Mouse (Mus musculus) midbrain, embryonic 16.5 days (tissue): ENCODE measurements at regions not wholly inside any gene's neighbourhood (a gene's known extent, or its start where the extent isn't known, plus 50 kb on each side); places are given as distances from the start of the nearest gene placed in this dataset.

Experiments
- ATAC-seq: fragments of 200-750 bp; cut with Nextera tagmentation; 2 replicates; pipeline ENCODE4 v1.8.0; 2017; ENCODE audit warnings: moderate TSS enrichment
- H3K27ac ChIP-seq: fragments of 300-500 bp; sonication (generic); 2 replicates; pipeline ENCODE4 v1.5.1; 2014; ENCODE audit warnings: mild to moderate bottlenecking, low read length, mixed read lengths
- H3K27me3 ChIP-seq: fragments of 300-500 bp; sonication (generic); 2 replicates; pipeline ENCODE4 v1.6.1; 2014; ENCODE audit warnings: low read depth, low read length, mixed read lengths; ENCODE audit not compliant: control insufficient read depth, insufficient read depth
- H3K36me3 ChIP-seq: fragments of 300-500 bp; sonication (generic); 2 replicates; pipeline ENCODE4 v1.6.1; 2014; ENCODE audit warnings: mild to moderate bottlenecking, low read length, moderate library complexity, mixed read lengths; ENCODE audit not compliant: control insufficient read depth, insufficient read depth
- H3K4me1 ChIP-seq: fragments of 300-500 bp; sonication (generic); 2 replicates; pipeline ENCODE4 v1.6.1; 2014; ENCODE audit warnings: mild to moderate bottlenecking, low read length, mixed read lengths; ENCODE audit not compliant: control insufficient read depth, insufficient read depth
- H3K4me2 ChIP-seq: fragments of 300-500 bp; sonication (generic); 2 replicates; pipeline ENCODE4 v1.6.1; 2014; ENCODE audit warnings: mild to moderate bottlenecking, low read length, mixed read lengths
- H3K4me3 ChIP-seq: fragments of 300-500 bp; sonication (generic); 2 replicates; pipeline ENCODE4 v1.5.1; 2014; ENCODE audit warnings: low read depth, mild to moderate bottlenecking, low read length, moderate library complexity, mixed read lengths
- H3K9ac ChIP-seq: fragments of 300-500 bp; sonication (generic); 2 replicates; pipeline ENCODE4 v1.6.1; 2014; ENCODE audit warnings: low read depth, low read length, mixed read lengths
- H3K9me3 ChIP-seq: fragments of 300-500 bp; sonication (generic); replicated peaks from 2 replicates; pipeline ENCODE4 v1.6.1; 2014; ENCODE audit warnings: mild to moderate bottlenecking, low read length, mixed read lengths; ENCODE audit not compliant: control insufficient read depth, poor library complexity, severe bottlenecking
- WGBS: fragments of 180-500 bp; shearing (Covaris S2); extraction: QIAGEN DNeasy Blood & Tissue Kit; methylation state at CpG from one replicate; pipeline ENCODE4 v1.1.7; 2014; 5-methylcytosine and 5-hydroxymethylcytosine counted together

DNA sequence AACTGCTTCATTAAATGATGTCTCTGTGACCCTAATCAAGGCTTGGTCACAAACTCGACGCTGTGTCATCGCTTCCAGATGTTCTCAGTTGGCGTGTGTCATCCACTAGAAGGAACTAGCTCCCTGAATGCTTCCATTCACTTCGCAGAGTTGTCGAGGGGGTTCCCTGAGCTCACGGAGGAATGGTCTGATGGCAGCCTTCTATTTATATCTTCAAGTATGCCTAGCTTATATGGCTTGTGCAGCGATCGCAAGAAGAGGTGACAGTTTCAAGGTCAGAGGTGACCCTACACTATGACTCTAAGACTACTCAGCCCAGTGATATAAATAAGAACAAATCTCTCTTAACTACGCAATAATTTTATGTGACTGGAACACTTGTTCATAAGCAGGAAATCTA is 126.3 kb downstream of the Nr4a2 start:
- H3K4me2 ChIP-seq: no peak overlapping the region
- H3K4me3 ChIP-seq: no peak overlapping the region
- H3K9me3 ChIP-seq: no peaks in the 10 kb centered on the region
- H3K4me1 ChIP-seq: no peaks in the 10 kb centered on the region
- H3K27me3 ChIP-seq: no peaks in the 10 kb centered on the region
- H3K27ac ChIP-seq: no peak overlapping the region
- WGBS: 84% methylated on average over 10 of the region's 10 CpGs
- no peak for ATAC-seq
- H3K9ac ChIP-seq: no peak overlapping the region
- H3K36me3 ChIP-seq: no peaks in the 10 kb centered on the region

- H3K9ac ChIP-seq: no peak overlapping the region
- no peak for ATAC-seq
- no peaks in the 10 kb centered on the region for H3K4me1 ChIP-seq
- H3K4me3 ChIP-seq: no peak overlapping the region
- WGBS: 78% methylated on average over 5 of the region's 5 CpGs
- no peak overlapping the region for H3K27ac ChIP-seq
- H3K4me2 ChIP-seq: no peak overlapping the region
- no peaks in the 10 kb centered on the region for H3K27me3 ChIP-seq
- no peaks in the 10 kb centered on the region for H3K36me3 ChIP-seq
- H3K9me3 ChIP-seq: no peaks in the 10 kb centered on the region
Observed at GRCm38 (mm10) chr2:56992851-56993250, 131.0 kb downstream of the Nr4a2 start.

GRCm38 (mm10) chr2:56991821-56992220 is 132.0 kb downstream of the Nr4a2 start:
- no peak overlapping the region for H3K4me3 ChIP-seq
- no peak for ATAC-seq
- H3K9ac ChIP-seq: no peak overlapping the region
- no peak overlapping the region for H3K4me2 ChIP-seq
- H3K36me3 ChIP-seq: no peaks in the 10 kb centered on the region
- no peaks in the 10 kb centered on the region for H3K27me3 ChIP-seq
- no peaks in the 10 kb centered on the region for H3K4me1 ChIP-seq
- no peaks in the 10 kb centered on the region for H3K9me3 ChIP-seq
- no peak overlapping the region for H3K27ac ChIP-seq
- WGBS: 89% methylated on average over 3 of the region's 3 CpGs

DNA sequence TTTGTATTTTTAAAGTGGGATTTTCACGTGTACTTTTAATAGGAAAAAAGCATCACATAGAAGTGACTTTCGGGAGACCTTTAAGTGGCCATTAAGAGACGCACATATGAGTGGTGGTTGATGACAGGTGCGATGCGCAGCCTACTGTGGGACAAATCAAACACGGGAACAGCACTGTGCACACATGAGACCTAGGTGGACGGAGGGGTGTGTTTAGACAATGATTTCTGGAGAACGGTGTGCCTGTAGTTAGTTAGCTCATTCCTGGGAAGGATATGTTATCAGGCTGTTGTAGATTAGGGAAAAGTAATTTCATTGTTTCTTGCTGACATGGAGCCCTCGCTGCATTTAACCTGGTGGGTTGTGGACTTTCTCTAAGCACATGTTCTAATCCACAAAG is 133.0 kb downstream of the Nr4a2 start:
- H3K27ac ChIP-seq: no peak overlapping the region
- H3K36me3 ChIP-seq: no peaks in the 10 kb centered on the region
- H3K9me3 ChIP-seq: no peaks in the 10 kb centered on the region
- H3K4me1 ChIP-seq: no peaks in the 10 kb centered on the region
- ATAC-seq: no peak
- H3K4me2 ChIP-seq: no peak overlapping the region
- H3K9ac ChIP-seq: no peak overlapping the region
- whole genome bisulfite sequencing: 97% methylated on average over 9 of the region's 9 CpGs
- H3K27me3 ChIP-seq: no peaks in the 10 kb centered on the region
- no peak overlapping the region for H3K4me3 ChIP-seq

DNA sequence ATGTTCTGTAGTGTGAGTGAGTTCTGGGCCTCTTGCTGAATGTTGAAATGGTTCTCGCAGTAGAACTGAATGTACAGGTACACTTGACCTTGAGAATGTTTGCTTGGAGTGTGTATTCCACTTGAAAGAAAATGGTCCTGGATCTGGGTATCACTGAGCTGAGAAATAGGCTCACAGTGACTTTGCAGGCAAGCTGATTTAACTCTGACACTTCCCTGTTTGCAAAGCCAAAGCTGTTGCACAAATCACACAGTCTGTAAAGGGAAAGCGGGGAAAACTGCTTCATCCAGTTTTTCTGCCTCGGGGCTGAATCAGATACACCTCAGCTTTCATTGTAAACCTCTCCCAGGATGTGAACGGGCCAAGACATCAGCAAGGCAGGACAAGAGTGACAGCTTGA is 140.6 kb downstream of the Nr4a2 start:
- no peak overlapping the region for H3K9ac ChIP-seq
- H3K27me3 ChIP-seq: no peaks in the 10 kb centered on the region
- no peaks in the 10 kb centered on the region for H3K4me1 ChIP-seq
- ATAC-seq: no peak
- no peaks in the 10 kb centered on the region for H3K36me3 ChIP-seq
- H3K27ac ChIP-seq: no peak overlapping the region
- H3K4me3 ChIP-seq: no peak overlapping the region
- H3K4me2 ChIP-seq: no peak overlapping the region
- WGBS: 81% methylated on average over 4 of the region's 4 CpGs
- no peaks in the 10 kb centered on the region for H3K9me3 ChIP-seq

GRCm38 (mm10) chr2:56980601-56981000 is 143.2 kb downstream of the Nr4a2 start:
- H3K4me1 ChIP-seq: no peaks in the 10 kb centered on the region
- no peaks in the 10 kb centered on the region for H3K36me3 ChIP-seq
- H3K27ac ChIP-seq: no peak overlapping the region
- H3K4me3 ChIP-seq: no peak overlapping the region
- no peaks in the 10 kb centered on the region for H3K27me3 ChIP-seq
- ATAC-seq: no peak
- no peaks in the 10 kb centered on the region for H3K9me3 ChIP-seq
- H3K9ac ChIP-seq: no peak overlapping the region
- no peak overlapping the region for H3K4me2 ChIP-seq

GRCm38 (mm10) chr2:56975680-56976079 is 148.1 kb downstream of the Nr4a2 start:
- Histone ChIP-seq H3K27ac (no peak overlapping the region), H3K4me2 (no peak overlapping the region), H3K9me3 (no peaks in the 10 kb centered on the region), H3K9ac (no peak overlapping the region), H3K4me1 (no peaks in the 10 kb centered on the region), H3K4me3 (no peak overlapping the region), H3K27me3 (no peaks in the 10 kb centered on the region), H3K36me3 (no peaks in the 10 kb centered on the region)
- 88% methylated on average over 1 of the region's 1 CpGs for WGBS
- ATAC-seq: no peak

DNA sequence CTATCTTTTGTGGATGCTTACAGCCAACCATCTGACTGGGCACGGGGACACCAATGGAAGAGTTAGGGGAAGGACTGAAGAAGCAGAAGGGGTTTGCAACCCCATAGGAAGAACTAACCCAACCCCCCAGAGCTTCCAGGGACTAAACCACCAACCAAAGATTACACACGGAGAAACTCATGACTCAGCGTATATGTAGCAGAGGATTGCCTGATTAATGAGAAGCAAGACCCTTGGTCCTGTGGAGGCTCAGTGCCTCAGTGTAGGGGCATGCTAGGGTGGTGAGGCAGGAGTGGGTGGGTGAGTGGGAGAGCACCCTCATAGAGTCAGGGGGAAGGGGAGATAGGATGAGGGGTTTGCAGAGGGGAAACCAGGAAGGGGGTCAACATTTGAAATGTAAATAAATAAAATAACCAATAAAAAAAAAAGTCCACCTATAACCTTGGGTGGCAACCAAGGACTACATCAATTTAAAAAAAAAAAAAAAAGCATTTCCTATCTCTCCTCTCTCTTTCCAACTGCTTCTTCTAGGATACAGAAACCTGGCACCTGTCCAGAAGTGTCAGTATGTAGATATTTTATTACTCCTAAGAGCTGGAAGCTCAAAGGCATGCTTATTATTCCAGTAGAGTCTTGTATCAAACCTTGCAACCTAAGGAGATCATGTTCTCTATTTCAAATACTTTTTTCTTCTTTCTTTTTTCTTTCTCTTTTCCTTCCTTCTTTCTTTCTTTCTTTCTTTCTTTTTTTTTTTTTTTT is 159.7 kb downstream of the Nr4a2 start:
- WGBS: 84% methylated on average over 3 of the region's 3 CpGs
- H3K4me1 ChIP-seq: peaks cover 5% of the 10 kb centered on the region; the same call in 1 of the 2 replicates
- no peak overlapping the region for H3K4me3 ChIP-seq
- H3K4me2 ChIP-seq: no peak overlapping the region
- no peak for ATAC-seq
- H3K27ac ChIP-seq: no peak overlapping the region
- H3K9ac ChIP-seq: no peak overlapping the region
- H3K9me3 ChIP-seq: no peaks in the 10 kb centered on the region
- no peaks in the 10 kb centered on the region for H3K27me3 ChIP-seq
- no peaks in the 10 kb centered on the region for H3K36me3 ChIP-seq

GRCm38 (mm10) chr2:56959695-56960094 is 164.1 kb downstream of the Nr4a2 start:
- ATAC-seq: peak; percentile 67
- Histone ChIP-seq H3K27ac (no peak overlapping the region), H3K9ac (no peak overlapping the region), H3K4me1 (peaks cover 5% of the 10 kb centered on the region; the same call in 1 of the 2 replicates), H3K9me3 (no peaks in the 10 kb centered on the region), H3K4me2 (peak overlapping the region; percentile 9; the same call in 1 of the 2 replicates), H3K27me3 (no peaks in the 10 kb centered on the region), H3K4me3 (no peak overlapping the region), H3K36me3 (no peaks in the 10 kb centered on the region)
- 41% methylated on average over 4 of the region's 4 CpGs for WGBS
